Mouse (Mus musculus) heart, embryonic 16.5 days (tissue): ENCODE results near the gene Gm26602. TPM values are rescaled to one million over a fixed set of nuclear protein-coding genes. Genes with fewer than 3 reads are reported as not detected.
"Not testable (repeated sequence)": the region's sequence is repeated elsewhere in the genome, so short reads cannot be mapped to it uniquely, and the experiment has no call there.

Experiments used
- ATAC-seq: fragments of 200-750 bp; cut with Nextera tagmentation; replicated peaks from 2 replicates; pipeline ENCODE4 v1.8.0; 2017; ENCODE audit warnings: moderate number of reproducible peaks; ENCODE audit not compliant: insufficient read depth, low FRiP score; ENCODE audit errors: extremely low read depth
- H3K27ac ChIP-seq: fragments of 300-500 bp; sonication (generic); 2 replicates; pipeline ENCODE4 v1.5.1; 2014; ENCODE audit warnings: mild to moderate bottlenecking, low read length, control low read depth, moderate library complexity
- H3K27me3 ChIP-seq: fragments of 300-500 bp; sonication (generic); 2 replicates; pipeline ENCODE4 v1.6.1; 2014; ENCODE audit warnings: low read length, mixed read lengths; ENCODE audit not compliant: control insufficient read depth, insufficient read depth
- H3K36me3 ChIP-seq: fragments of 300-500 bp; sonication (generic); 2 replicates; pipeline ENCODE4 v1.6.1; 2014; ENCODE audit not compliant: control insufficient read depth, insufficient read depth
- H3K4me1 ChIP-seq: fragments of 300-500 bp; sonication (generic); 2 replicates; pipeline ENCODE4 v1.6.1; 2014; ENCODE audit warnings: low read length, mixed read lengths; ENCODE audit not compliant: control insufficient read depth, insufficient read depth
- H3K4me2 ChIP-seq: fragments of 300-500 bp; sonication (generic); 2 replicates; pipeline ENCODE4 v1.6.1; 2014; ENCODE audit warnings: low read depth, mild to moderate bottlenecking, control low read depth, low read length
- H3K4me3 ChIP-seq: fragments of 300-500 bp; sonication (generic); 2 replicates; pipeline ENCODE4 v1.5.1; 2014; ENCODE audit warnings: mild to moderate bottlenecking, control low read depth, low read length
- H3K9ac ChIP-seq: fragments of 300-500 bp; sonication (generic); 2 replicates; pipeline ENCODE4 v1.6.1; 2014; ENCODE audit warnings: low read length, control low read depth
- H3K9me3 ChIP-seq: fragments of 300-500 bp; sonication (generic); replicated peaks from 2 replicates; pipeline ENCODE4 v1.6.1; 2016; ENCODE audit warnings: low read length; ENCODE audit not compliant: control insufficient read depth
- WGBS: fragments of 180-500 bp; shearing (Covaris S2); extraction: QIAGEN DNeasy Blood & Tissue Kit; methylation state at CpG from one replicate; pipeline ENCODE4 v1.1.7; 2014; 5-methylcytosine and 5-hydroxymethylcytosine counted together
- microRNA-seq: library from miRNA; unstranded; fragments of <30 nt; microRNA quantifications from one replicate; pipeline ENCODE4, GENCODE M21; 2017
- polyA plus RNA-seq: library from polyadenylated mRNA; unstranded; fragments of >200 nt; fragmentation: Nextera tagmentation; extraction: Ambion mirVana; gene quantifications from 2 replicates; pipeline ENCODE4 v1.2.1, GENCODE M21; 2015

Gene Gm26602
- polyA plus RNA-seq, 1 experiment from 2014 or later: 13.2 TPM

DNA sequence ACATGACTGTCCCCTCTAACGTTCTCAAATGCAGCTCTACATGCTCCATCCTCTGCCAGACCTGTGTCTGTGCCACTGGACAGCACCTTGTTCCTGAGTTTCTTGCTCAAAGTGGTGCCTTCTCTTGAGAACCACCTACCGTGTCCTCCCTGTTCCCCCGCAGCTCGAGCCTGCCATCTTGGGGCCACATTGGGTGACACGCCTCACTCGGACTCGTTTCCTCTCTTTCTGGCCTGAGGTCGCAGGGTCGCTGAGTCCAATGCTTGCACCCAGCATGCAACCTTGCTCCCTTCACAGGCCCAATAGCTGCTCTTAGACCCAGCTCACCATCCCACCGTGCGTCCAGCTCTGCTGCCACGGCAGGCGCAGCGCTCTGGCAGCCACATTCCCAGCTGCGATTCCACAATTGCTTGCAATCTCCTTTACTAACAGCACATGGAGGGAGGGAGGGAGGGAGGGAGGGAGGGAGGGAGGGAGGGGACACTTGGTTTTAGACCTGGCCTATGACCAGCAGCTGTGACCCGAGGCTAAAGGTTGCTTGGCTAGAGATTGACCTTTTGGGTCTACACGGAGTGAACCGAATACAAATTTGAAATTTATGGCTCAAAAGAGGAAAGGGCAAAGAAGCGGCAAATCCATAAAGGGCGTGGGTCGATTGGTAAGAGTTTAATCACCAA is 47.6 kb downstream of the Gm26602 start:
- 18% methylated on average over 21 of the region's 21 CpGs for WGBS
- no peak for ATAC-seq
- no peak overlapping the region for H3K4me3 ChIP-seq
- H3K4me1 ChIP-seq: peaks cover 8% of the 10 kb centered on the region
- H3K27ac ChIP-seq: no peak overlapping the region
- H3K4me2 ChIP-seq: peak overlapping the region; percentile 47; the same call in 1 of the 2 replicates
- H3K9me3 ChIP-seq: no peaks in the 10 kb centered on the region
- H3K36me3 ChIP-seq: peaks cover 13% of the 10 kb centered on the region
- no peak overlapping the region for H3K9ac ChIP-seq
- no peaks in the 10 kb centered on the region for H3K27me3 ChIP-seq

DNA sequence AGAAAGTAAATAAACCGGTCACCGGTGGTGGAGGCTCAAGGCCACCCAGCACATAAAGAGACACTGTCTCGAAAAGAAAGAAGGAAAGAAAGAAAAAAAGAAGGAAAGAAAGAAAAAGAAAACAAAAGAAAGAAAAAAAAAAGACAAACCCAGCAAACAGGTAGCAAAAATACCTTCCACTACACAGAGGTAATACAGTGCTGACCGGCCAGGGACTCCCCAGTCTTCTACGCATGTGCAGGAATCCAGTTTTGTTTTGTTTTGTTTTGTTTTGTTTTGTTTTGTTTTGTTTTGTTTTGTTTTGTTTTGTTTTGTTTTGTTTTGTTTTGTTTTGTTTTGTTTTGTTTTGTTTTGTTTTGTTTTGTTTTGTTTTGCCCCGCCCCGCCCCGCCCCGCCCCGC is 48.8 kb downstream of the Gm26602 start:
- not testable (repeated sequence) for ATAC-seq

DNA sequence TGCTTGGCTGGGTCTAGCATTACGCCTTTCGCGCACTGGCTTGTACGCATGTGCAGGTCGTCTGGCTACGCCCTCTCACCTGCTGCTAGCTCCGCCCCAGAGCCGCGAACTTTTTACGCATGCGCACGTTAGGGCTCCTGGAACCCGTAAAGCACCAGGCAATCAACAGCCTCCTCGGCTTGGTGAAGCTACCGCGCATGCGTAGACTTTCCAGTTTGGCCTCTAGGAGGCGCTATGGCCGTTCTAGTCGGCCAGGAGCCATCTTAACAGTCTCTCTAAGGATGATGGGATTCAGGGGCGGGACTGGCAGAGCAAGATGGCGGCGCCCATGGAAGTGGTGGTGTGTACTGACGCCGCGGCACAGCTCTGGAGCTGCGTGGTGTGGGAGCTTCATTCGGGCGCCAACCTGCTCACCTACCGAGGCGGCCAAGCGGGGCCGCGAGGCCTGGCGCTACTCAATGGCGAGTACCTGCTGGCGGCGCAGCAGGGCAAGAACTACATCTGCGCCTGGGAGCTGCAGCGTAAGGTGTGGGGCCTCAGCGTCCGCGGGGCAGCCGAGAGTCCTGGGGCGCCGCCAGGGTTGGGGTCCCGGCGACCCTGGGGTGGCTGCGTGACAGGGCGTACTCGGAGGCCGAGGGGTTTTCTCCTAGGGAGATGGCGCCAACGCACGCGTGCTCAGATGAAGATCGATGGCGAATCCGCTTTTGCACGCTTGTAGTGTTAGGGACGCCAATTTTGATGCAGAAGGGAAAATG is 49.4 kb downstream of the Gm26602 start, which contains the start of gene Wdr18:
Gene Wdr18, plus strand, starts transcription at position 306 of the 755 bp plus-strand sequence.
- Histone ChIP-seq H3K27ac (peak within 1 kb of the TSS; percentile 63; the same call in 1 of the 2 replicates), H3K27me3 (no peaks in the 10 kb centered on the region), H3K9me3 (no peaks in the 10 kb centered on the region), H3K4me2 (peak within 1 kb of the TSS; percentile 89), H3K9ac (peak within 1 kb of the TSS; percentile 77), H3K36me3 (peaks cover 24% of the 10 kb centered on the region), H3K4me3 (peak within 1 kb of the TSS; percentile 78), H3K4me1 (peaks cover 8% of the 10 kb centered on the region)
- under 1% methylated on average over 61 of the region's 61 CpGs for WGBS
- peak; percentile 96 for ATAC-seq

More for the DNA sequence above, 48.8 kb downstream of the Gm26602 start:
- H3K27ac ChIP-seq, H3K4me1 ChIP-seq, H3K9ac ChIP-seq, H3K9me3 ChIP-seq, H3K27me3 ChIP-seq: not testable (repeated sequence)
- 39% methylated on average over 10 of the region's 10 CpGs for WGBS
- H3K36me3 ChIP-seq: peaks cover 18% of the 10 kb centered on the region
- peak overlapping the region; percentile 78 for H3K4me3 ChIP-seq
- H3K4me2 ChIP-seq: peak overlapping the region; percentile 89

Small RNA genes within 50 kb of the gene (microRNA-seq; reads per million reads assigned to microRNA genes)
- gene Mir6910: not detected

Other genes with a start within 250 kb of the Gm26602 start
- 1.4 and 1.8 TPM in 2 replicates for gene Madcam1, start 246.3 kb upstream of the Gm26602 start, polyA plus RNA-seq
- 45.5 and 47.0 TPM in 2 replicates for gene Tpgs1, start 241.5 kb upstream of the Gm26602 start, polyA plus RNA-seq
- 98.0 and 101 TPM in 2 replicates for gene Cdc34, start 228.7 kb upstream of the Gm26602 start, polyA plus RNA-seq
- gene Gzmm, start 221.8 kb upstream of the Gm26602 start, polyA plus RNA-seq: 1.1 and 1.3 TPM in 2 replicates
- 1,046 and 1,072 TPM in 2 replicates for gene Bsg, start 206.4 kb upstream of the Gm26602 start, polyA plus RNA-seq
- not detected in 2 replicates for gene Hcn2, start 194.2 kb upstream of the Gm26602 start, polyA plus RNA-seq
- 36.1 and 36.3 TPM in 2 replicates for gene Polrmt, start 164.3 kb upstream of the Gm26602 start, polyA plus RNA-seq
- 0.13 TPM in 1 of 2 replicates, not detected in the other for gene Fgf22, start 155.8 kb upstream of the Gm26602 start, polyA plus RNA-seq
- 56.0 and 57.4 TPM in 2 replicates for gene Rnf126, start 143.9 kb upstream of the Gm26602 start, polyA plus RNA-seq
- 22.6 and 26.7 TPM in 2 replicates for gene Fstl3, start 133.6 kb upstream of the Gm26602 start, polyA plus RNA-seq
- 2.9 and 7.9 TPM in 2 replicates for gene Prss57, start 119.9 kb upstream of the Gm26602 start, polyA plus RNA-seq
- gene Palm, start 117.3 kb upstream of the Gm26602 start, polyA plus RNA-seq: 59.6 and 67.6 TPM in 2 replicates
- gene Misp, start 89.9 kb upstream of the Gm26602 start, polyA plus RNA-seq: 1.8 and 1.9 TPM in 2 replicates
- gene Ptbp1, start 56.4 kb upstream of the Gm26602 start, polyA plus RNA-seq: 125 and 146 TPM in 2 replicates
- gene Prtn3, start 36.4 kb upstream of the Gm26602 start, polyA plus RNA-seq: 1.2 and 1.9 TPM in 2 replicates
- 9.1 and 9.8 TPM in 2 replicates for gene Plppr3, start 36.2 kb upstream of the Gm26602 start, polyA plus RNA-seq
- gene Elane, start 24.6 kb upstream of the Gm26602 start, polyA plus RNA-seq: 0.20 and 1.1 TPM in 2 replicates
- gene Cfd, start 20.0 kb upstream of the Gm26602 start, polyA plus RNA-seq: not detected in 2 replicates
- gene Med16, start 1.9 kb upstream of the Gm26602 start, polyA plus RNA-seq: 44.9 and 45.2 TPM in 2 replicates
- 0.49 and 0.64 TPM in 2 replicates for gene Kiss1r, start 6.1 kb downstream of the Gm26602 start, polyA plus RNA-seq
- gene R3hdm4, start 10.4 kb downstream of the Gm26602 start, polyA plus RNA-seq: 112 and 114 TPM in 2 replicates
- gene Arid3a, start 16.2 kb downstream of the Gm26602 start, polyA plus RNA-seq: 1.5 and 2.3 TPM in 2 replicates
- gene Wdr18, start 49.3 kb downstream of the Gm26602 start, polyA plus RNA-seq: 69.6 TPM in 2 replicates
- 0.25 and 0.35 TPM in 2 replicates for gene Grin3b, start 59.9 kb downstream of the Gm26602 start, polyA plus RNA-seq
- 10.6 and 13.5 TPM in 2 replicates for gene Tmem259, start 73.5 kb downstream of the Gm26602 start, polyA plus RNA-seq
- gene Cnn2, start 77.7 kb downstream of the Gm26602 start, polyA plus RNA-seq: 218 and 255 TPM in 2 replicates
- gene Abca7, start 85.6 kb downstream of the Gm26602 start, polyA plus RNA-seq: 3.2 TPM in 2 replicates
- 10.9 and 17.7 TPM in 2 replicates for gene Arhgap45, start 105.8 kb downstream of the Gm26602 start, polyA plus RNA-seq
- gene Polr2e, start 128.9 kb downstream of the Gm26602 start, polyA plus RNA-seq: 136 and 144 TPM in 2 replicates
- 668 and 748 TPM in 2 replicates for gene Gpx4, start 136.3 kb downstream of the Gm26602 start, polyA plus RNA-seq
- gene Sbno2, start 194.7 kb downstream of the Gm26602 start, polyA plus RNA-seq: 11.7 and 13.5 TPM in 2 replicates
- gene Stk11, start 204.9 kb downstream of the Gm26602 start, polyA plus RNA-seq: 13.8 and 15.3 TPM in 2 replicates
- gene Atp5d, start 227.8 kb downstream of the Gm26602 start, polyA plus RNA-seq: 1,107 and 1,132 TPM in 2 replicates
- 2.5 TPM in 2 replicates for gene Cbarp, start 230.0 kb downstream of the Gm26602 start, polyA plus RNA-seq
- gene Midn, start 237.4 kb downstream of the Gm26602 start, polyA plus RNA-seq: 10.3 and 13.0 TPM in 2 replicates